Mouse (Mus musculus): ENCODE data around the gene Ptpre.

- TF ChIP-seq CTCF (IDR thresholded peaks at IDR 0.05; ENCODE audit: low read depth) (no peak), EP300 (IDR thresholded peaks at IDR 0.05; ENCODE audit: low read depth) (no peak)
Measured at GRCm38 (mm10) chr7:135651831-135652511, 114.7 kb downstream of the Ptpre start.

Data from heart, postnatal 0 days (tissue).